Mouse (Mus musculus) T-cell, adult 2 months (primary cell): Measurements from ENCODE around the gene a.

ENCODE experiments used
- DNase-seq: peaks from one replicate; pipeline ENCODE4 v3.0.0; 2022; ENCODE audit warnings: low spot score

Gene a

DNA sequence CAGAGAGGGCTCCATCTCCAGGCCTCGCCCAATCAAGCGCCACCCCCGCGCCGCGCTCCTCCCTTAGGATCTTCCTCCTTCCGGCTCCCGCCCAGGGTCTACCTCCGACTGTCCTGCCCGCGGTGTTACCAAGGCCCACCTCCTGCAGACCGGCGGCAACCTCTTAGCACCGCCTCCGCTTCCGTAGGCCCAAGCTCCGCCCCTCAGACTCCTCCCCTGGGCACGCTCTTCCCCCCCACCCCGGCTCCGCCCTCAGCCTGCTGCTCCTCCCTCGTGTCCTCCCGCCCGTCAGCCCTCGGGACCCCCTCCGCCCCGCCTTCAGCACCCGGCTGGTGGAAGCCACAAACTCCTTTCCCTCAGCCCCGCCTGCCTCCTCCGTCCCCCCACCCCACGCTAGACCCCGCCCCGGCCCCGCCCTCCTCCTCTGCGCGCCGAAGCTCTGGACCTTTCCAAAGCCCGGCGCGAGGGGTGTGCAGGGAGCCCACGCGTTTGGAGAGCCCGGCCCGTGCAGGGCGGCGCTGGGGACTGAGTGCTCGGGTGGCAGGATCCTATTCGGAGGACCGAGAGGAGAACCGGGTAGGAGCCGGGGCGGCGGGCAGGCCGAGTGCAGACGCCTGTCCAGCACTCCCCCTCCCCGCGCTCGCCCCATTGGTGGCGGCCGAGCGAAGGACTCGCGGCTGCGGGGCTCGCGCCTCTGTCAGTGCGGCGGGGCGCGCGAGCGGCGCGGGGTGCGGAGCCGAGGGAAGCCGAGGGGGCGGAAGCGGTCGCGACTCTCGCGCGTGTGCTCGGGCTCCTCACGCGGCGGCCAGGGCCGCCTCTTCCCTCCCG is at the start of gene a, which contains the start of gene Raly:
TSS of gene a (plus strand) at position 747 of the 828 bp plus-strand sequence.
TSS of gene Raly (plus strand) at position 441 of the 828 bp plus-strand sequence.
- DNase-seq: peak; percentile 98

DNA sequence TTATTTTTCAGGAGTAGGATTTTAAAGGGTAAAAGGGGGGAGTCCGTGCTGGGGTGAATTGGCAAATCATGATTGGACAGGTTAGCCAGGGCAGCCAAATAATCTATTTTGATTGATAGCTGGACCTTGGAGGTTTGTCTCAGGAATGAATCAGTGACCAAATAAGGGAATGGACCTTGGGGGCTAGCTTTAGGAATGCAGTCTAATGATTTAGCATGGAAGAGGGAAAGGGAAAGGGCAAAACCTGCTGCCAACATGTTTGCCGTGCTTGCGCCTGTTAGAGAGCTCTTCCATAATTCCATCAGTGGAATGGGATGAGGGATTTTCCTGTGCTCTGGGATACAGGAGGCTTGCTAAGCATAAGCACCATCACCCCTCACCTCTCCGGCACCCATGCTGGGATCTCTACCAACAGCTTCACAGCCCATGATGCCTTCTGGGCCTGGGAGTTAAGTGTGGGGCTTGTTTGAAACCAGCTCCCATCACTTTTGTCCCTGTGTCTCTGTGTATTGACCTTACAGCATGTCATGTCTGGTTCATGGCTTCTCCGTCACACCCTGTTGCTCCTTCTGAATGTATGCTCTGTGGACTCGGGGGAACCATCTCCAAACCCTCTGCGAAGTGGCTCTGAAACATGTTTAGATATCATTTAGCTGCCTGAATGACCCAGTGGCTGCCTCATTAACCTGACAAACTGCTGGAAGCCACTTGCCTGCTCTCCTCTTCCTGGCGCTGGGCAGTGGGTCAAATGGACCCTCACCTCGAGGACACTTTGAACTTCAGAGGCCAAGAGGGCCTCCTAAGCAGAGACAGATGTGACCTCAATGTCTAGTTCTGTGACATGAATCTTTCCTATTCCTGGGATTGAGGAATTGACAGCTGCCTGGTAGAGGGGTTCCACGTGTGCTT is 48.0 kb upstream of the a start:
- DNase-seq: no peak

DNA sequence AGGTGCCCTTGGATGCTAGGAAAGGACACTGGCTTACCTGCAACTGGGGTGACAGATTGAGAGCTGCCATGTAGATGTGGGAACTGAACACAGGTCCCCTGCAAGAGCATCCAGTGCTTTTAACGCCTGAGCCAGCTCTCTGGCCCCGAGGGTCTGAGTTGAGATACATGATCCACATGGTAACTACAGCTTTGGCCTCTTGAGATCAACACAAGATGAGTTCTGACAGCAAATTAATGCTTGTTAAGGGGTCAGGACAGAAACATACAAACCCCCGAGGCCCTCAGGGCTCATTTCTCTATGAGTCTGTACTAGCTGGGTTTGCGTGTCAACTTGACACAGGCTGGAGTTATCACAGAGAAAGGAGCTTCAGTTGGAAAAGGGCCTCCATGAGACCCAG is 47.3 kb upstream of the a start:
- no peak for DNase-seq

DNA sequence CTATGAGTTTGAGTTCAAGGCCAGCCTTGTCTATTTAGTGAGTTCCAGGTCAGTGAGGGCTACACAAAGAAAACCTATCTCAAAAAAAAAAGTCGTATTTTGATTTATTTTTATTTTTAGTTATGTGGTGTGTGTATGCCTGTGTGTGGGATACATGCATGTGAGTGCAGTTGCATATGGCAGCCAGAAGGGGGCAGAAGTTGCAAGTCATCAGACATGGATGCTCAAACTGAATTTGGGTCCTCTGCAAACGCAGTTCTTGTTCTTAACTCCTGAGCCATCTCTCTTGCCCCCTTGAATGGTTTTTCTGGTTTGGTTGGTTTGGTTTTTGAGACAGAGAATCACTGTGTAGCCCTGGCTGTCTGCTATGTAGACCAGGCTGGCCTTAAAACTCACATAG is 42.8 kb upstream of the a start:
- no peak for DNase-seq

DNA sequence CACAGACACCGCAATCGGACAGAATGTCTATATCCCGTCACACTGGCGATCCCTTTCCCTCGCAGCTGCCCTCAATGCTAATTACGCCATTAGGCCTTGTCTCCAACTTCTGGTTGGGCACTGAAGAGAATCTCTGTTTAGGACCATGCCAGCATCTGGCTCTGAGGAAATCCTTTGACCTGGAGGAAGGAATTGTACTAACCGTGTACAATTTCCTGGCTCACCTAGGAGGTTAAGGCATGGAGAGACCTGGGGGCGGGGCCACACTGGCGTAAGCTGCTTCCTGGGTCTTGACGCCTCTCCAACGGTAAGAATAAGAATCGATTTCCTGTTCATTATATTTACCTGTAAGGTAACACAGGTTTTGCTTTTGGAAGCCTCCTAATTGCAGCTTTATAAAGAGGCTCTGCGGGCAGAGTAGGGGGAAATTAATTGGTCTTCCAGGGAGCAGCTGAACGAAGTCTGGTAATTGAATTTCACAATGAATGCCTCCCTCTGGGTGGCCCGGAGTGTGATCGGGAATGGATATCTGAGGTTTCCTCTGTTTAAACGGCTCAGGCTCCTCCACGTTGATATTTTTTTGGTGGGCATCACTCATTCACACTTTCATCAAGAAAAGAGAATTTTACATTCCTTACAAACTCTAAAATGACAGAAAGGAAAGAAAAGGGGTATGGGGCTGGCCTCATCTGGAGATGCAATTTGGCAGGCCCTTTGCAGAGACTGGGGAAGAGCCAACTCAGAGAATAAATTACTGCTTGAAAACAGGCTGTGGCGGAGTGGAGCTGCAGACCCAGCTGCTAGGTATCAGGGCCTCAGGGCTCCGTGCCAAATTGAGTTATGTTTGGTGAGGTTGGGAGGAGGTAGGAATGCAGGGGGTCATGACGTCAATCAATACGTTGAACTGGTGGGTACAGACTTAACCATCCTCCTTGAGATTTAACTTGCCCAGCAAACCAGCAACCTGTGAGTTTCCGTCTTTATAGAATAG is 41.9 kb upstream of the a start:
- DNase-seq: no peak

DNA sequence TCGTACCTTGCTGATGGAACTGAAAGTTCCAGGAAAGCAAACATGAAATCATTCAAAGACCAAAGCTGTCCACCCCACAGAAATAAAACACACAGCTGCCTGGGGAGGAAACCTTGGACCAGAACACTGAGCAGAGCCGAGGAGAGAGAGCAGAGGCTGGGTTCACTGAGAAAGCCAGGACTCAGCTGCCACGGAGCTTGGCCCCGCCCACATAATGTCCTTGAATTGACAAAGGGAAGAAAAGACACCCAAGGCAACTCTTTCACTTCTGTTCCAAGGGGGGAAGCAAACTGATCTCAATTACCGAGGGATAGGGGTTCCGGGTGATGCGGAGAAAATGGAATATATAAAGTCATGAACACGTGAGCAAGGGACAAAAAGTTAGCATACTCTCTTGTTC is 39.3 kb upstream of the a start:
- no peak for DNase-seq

DNA sequence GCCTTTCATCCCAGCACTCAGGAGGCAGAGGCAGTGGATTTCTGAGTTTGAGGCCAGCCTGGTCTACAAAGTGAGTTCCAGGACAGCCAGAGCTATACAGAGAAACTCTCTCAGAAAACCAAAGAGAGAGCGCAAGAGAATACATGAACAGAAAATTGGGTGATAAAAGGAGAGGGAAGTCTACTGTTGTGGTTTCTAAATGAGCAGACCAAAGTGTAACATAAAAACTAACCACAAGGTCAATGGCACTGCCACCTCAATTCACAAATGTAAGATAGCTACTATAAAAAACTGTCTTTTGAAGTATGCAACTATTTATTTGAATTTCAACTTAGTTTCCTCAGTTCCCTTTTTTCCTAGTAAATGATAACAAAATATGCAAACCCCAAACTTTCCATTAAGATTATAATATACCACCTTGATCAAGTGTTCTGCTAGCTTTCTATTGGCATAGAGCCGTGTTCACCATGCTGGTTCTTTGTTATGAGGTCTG is 37.1 kb upstream of the a start:
- peak; percentile 20 for DNase-seq

DNA sequence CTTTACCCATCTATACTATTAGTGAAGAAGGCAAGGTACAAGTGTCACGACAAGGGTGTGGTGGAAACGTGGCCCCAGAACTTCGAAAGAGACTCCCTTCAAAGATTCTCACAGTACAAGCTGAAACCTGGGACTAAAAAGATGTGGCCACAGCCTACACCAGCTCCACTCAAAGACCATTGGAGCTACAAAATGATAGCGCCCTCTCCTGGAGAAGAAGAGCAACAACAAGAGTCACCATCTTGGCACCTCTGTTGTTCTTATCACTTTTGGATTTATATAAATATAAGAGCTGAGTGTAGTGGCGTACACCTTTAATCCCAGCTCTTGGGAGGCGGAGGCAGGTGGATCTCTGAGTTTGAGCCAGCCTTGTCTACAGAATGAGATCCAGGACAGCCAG is 35.4 kb upstream of the a start:
- no peak for DNase-seq

DNA sequence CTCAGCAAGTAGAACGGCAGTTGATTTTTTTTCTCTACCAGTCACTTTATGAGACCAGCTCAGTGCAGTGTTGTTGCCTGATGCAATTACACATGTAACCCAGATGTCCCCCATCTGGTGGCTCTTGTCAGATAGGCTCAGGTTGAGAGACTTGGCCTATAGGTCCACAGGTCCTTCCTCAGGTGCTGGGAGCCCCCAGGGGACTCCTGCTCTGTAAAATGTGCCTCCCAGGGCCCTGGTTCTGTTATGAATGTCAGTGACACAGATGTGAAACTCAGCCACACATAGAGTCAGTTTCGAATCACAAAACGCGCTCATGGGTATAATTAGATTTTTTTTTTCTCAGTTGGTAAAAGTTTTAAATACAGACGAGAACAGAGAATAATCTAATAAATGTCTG is 33.5 kb upstream of the a start:
- DNase-seq: no peak

DNA sequence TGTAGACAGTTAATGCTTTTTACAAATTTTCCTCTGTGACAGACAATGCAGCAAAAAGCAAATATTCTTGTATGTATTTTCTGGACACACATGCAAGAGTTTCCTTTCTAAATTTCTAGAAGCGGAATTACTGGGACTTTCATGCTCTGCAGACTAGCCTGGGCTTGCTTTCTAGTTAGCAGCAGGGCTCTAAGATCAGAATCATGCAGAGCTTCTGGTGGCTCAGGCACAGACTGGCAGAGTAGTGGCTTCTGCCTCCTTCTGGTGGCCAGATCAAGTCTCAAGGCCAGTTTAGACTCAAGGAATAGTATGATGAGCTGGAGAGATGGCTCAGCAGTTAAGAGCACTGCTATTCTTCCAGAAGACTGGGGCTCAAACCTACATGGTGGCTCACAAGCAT is 32.7 kb upstream of the a start:
- no peak for DNase-seq

DNA sequence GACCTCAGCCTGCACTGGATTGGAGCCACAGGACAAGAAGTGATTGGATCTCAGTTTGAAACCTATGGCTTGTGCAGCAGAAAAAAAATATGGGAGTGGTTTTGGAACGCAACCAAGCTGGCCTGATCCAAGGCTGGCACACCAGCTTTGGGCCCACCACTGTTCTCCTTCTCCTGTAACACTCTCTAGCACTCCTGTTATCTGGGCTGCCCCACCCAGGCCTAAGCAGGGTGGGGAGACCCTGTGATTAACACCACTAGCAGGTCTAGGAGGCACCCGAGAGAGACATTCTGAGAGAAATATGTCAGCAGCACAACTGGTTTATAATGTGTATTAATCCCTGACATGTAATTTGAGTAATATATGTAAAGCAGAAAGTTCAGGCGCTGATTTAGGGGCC is 28.0 kb upstream of the a start:
- no peak for DNase-seq

DNA sequence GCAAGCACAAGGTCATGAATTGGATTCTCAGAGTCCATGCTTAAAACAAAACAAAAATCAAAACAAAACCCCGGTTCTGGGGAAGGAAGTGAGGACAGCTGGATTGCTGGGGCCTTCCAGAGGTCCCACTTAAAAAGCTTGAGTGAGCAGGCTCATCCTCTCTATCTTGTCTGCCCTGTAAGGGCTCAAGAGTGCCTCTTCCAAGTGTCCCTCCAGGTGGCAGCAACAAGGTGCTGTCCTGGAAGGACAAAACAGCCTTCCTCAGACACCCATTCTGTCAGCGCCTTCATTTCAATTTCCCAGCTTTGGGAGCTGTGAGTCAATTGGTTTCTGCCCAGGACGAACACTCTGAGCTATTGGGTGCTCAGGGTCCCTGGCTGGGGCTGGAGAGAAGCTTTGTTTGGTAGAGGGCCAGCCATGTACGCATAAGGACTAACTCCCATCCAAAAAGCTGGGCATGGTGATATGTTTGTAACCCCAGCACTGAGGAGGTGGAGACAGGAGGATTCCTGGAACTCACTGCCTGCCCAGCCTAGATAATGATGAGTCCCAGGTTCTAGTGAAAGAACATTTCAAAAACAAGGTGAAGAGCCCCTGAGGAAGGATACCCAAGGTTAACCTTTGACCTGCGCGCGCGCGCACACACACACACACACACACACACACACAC is 26.2 kb upstream of the a start:
- DNase-seq: no peak

DNA sequence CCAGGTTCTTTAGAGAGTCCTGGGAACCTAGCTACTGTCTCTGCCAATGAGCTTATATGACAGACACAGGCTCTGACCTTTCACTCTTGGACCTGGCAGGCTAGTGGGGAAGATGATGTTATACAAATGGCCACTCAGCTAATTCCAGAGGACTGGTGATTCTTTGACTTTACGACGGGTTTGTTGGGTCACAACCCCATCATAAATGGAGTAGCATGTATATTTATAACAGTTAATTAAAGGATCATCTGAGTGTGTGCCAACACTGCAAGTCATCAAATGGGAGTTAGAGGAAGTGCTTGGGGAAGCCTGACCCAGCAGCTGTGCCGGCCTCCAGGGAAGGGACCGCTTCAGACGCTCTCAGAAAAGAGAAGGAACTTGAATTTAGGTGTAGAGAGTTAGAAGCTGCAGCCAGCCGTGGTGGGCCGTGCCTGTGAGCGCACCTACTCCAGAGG is 25.6 kb upstream of the a start:
- DNase-seq: no peak

DNA sequence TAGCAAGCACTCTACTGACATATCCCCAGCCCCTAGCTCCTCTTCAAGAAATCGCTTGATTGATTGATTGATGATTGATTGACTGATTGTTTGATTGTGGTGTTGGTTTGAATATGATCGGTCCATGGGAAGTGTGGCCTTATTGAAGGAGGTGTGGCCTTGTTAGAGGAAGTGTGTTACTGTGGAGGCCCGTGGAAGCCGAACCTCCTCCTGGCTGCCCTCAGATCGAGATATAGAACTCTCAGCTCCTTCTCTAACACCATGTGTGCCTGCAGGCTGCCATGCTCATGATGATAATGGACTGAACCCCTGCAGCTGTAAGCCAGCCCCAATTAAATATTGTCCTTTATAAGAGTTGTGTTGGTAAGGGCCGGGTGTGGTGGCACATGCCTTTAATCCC is 24.2 kb upstream of the a start:
- no peak for DNase-seq

DNA sequence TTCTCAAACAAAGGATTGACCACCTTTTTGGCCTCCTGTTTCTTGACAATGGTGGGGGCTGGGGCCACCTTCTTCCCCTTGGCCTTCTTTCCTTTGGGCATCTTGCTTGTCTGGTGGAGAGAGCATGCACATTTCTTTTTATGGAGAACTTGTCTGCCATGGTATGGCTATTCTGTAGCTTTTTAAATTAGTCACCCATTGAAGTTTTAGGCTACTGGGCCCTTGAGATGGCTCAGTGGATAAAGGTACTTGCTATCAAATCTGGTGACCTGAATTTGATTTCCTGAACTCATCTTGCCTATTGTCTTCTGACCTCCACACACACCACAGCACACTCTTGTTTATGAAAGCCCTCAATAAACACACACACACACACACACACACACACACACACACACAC is 21.3 kb upstream of the a start, which contains the start of gene Gm14214:
TSS of gene Gm14214 (minus strand) at position 101 of the 400 bp plus-strand sequence.
- DNase-seq: no peak

DNA sequence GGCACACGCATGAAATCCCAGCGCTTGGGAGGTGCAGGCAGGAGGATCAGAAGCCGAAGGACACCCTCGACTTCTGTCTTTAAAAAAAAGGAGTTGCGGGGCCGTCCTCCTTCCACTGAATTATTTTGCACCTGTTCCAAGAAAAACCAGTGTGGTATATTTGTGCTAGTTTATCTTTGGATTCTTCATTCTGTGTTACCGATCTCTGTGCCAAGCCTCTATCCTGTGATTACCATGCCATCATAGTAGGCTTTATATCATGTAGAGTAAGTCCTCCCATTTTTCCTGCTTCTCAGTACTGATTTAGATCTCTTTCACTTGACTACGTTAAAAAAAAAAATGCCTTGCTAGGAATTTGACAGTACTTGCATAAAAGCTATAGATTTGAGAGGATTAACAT is 19.6 kb upstream of the a start:
- no peak for DNase-seq

DNA sequence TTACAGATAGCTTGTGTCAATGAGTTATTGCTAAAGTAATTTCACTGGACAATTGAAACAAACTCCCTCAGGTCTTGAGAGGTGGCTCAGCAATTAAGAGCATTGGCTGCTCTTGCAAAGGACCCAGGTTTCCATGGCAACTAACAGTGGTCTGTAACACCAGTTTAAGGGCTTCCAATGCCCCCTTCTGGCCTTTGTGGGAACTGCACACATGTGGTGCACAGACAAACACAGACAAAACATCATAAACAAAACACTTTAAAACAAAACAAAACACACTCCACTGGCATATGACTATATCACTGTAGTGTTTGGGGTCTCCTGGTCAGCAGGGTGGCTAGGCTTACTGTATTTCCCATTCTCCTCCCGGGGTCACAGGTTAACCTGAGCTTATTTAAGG is 17.2 kb upstream of the a start:
- DNase-seq: peak; percentile 38

DNA sequence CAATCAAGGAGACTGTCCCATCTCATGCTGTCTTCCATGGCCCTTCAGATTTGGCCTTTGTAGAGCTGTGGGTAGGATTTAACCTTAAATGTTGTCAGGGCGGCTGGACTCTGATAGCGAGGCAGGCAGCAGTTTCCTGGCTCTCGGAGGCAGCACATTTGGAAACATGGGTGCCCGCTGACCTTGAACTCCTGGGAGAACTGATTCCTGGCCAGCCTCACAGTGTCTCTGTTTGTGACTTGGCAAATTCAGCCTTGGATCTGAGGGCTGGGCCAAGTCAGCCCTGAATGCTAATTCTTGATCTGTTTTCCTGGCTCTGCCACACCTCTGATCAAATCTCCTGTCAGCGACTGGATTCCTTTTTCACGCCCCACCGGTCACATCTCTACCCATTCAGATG is 14.7 kb upstream of the a start:
- DNase-seq: no peak

DNA sequence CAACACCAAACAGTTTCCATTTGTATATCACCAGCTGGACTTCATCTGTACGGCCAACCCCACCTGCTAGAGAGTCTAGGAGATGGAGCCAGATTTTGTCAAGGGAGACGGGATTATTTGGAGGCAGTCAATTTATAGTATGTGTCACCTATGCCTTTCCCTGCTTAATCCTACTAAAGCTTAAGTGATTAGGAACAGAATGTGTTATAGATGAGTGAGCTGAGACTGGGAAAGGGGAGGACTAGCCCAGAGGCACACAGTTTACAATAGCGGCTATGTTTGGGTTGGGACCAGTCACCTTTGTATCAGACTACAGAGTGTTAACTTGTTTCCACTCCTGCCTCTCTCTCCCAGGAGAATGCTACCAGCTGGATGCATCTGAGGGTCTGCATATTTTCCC is 11.6 kb upstream of the a start:
- no peak for DNase-seq

DNA sequence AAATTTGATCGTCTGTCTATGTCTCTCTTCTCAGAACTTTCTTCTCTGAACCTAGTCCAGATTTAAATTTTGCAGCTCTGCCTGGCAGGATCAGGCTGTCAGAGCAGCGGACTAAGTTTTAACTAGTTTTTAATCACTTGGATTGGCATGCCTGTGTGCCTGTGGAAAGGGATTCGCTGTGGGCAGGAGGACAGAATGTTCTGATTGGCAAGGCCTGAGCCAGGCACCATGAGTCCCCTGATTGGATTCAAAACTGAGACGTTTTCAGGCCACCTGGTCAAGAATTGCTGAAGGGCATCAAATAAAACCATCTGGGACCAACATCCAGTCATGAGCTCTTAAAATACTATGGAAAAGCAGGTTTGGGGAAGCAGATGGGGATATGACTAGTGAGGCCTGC is 8.8 kb upstream of the a start:
- DNase-seq: no peak
